Mouse (Mus musculus): Measurements from ENCODE around the gene Dll3. TPM values are rescaled to one million over a fixed set of nuclear protein-coding genes. Genes with fewer than 3 reads are reported as not detected.

Dll3 gene
- total RNA-seq, 2 experiments from 2014 or later, result 1.4 to 1.8 TPM

- intact Hi-C loops (cut with DNase I), result no loop called here
- DNase-seq (ENCODE audit: low spot score in 2 of 2), result no peak
These were observed 9.3 kb upstream of the Dll3 start for GRCm38 (mm10) chr7:28311151-28311925.

- intact Hi-C loops (cut with DNase I), result loop anchor here (10.0 kb wide), 1 partner anchor 255 kb away; the partner anchor contains the start of gene Psmc4
- no peak for DNase-seq (ENCODE audit: low spot score in 2 of 2)
These were observed 7.7 kb upstream of the Dll3 start for GRCm38 (mm10) chr7:28309737-28310136.

- DNase-seq (ENCODE audit: low spot score in 2 of 2), result no peak
- intact Hi-C loops (cut with DNase I), result loop anchor here (10.0 kb wide), 1 partner anchor 251 kb away; the partner anchor contains the start of gene Psmc4
These were observed 4.2 kb upstream of the Dll3 start for GRCm38 (mm10) chr7:28306216-28306615.

- intact Hi-C loops (cut with DNase I), result loop anchor here (10.0 kb wide), 1 partner anchor 251 kb away; the partner anchor contains the start of gene Psmc4
- no peak for DNase-seq (ENCODE audit: low spot score in 2 of 2)
These were observed 3.6 kb upstream of the Dll3 start for GRCm38 (mm10) chr7:28305641-28306040.

GRCm38 (mm10) chr7:28298837-28299625 is 3.0 kb downstream of the Dll3 start:
- intact Hi-C loops (cut with DNase I), result loop anchor here (5.0 kb wide), 1 partner anchor 152 kb away; no protein-coding TSS in a partner anchor
- peak in 1 of 2 experiments; percentile 16 for DNase-seq (ENCODE audit: low spot score in 2 of 2)

GRCm38 (mm10) chr7:28294481-28294880 is 7.6 kb downstream of the Dll3 start:
- DNase-seq (ENCODE audit: low spot score in 2 of 2), result peak; percentile 74 to 81
- intact Hi-C loops (cut with DNase I), result no loop called here

GRCm38 (mm10) chr7:28290638-28291590 is 11.1 kb downstream of the Dll3 start, which contains the start of gene Selenov:
Selenov (minus strand) TSS chr7:28291186.
- intact Hi-C loops (cut with DNase I), result no loop called here
- DNase-seq (ENCODE audit: low spot score in 2 of 2), result peak; percentile 37 to 39

GRCm38 (mm10) chr7:28290165-28290564 is 11.9 kb downstream of the Dll3 start:
- intact Hi-C loops (cut with DNase I), result no loop called here
- DNase-seq (ENCODE audit: low spot score in 2 of 2), result no peak

GRCm38 (mm10) chr7:28280630-28281029 is 21.4 kb downstream of the Dll3 start:
- intact Hi-C loops (cut with DNase I), result no loop called here
- DNase-seq (ENCODE audit: low spot score in 2 of 2), result no peak

GRCm38 (mm10) chr7:28278279-28278652 is 23.8 kb downstream of the Dll3 start:
- intact Hi-C loops (cut with DNase I), result no loop called here
- no peak for DNase-seq (ENCODE audit: low spot score in 2 of 2)

GRCm38 (mm10) chr7:28277615-28278278 is 24.3 kb downstream of the Dll3 start, which contains the start of gene Eid2b:
Eid2b (plus strand) TSS chr7:28277739.
- intact Hi-C loops (cut with DNase I), result no loop called here

GRCm38 (mm10) chr7:28277237-28277614 is 24.8 kb downstream of the Dll3 start:
- intact Hi-C loops (cut with DNase I), result no loop called here
- no peak for DNase-seq (ENCODE audit: low spot score in 2 of 2)

More at GRCm38 (mm10) chr7:28277615-28278278, 24.3 kb downstream of the Dll3 start, which contains the start of gene Eid2b:
- peak; percentile 96 for DNase-seq (ENCODE audit: low spot score in 2 of 2)

GRCm38 (mm10) chr7:28271761-28272160 is 30.3 kb downstream of the Dll3 start:
- intact Hi-C loops (cut with DNase I), result no loop called here
- no peak for DNase-seq (ENCODE audit: low spot score in 2 of 2)

- DNase-seq (ENCODE audit: low spot score in 2 of 2), result no peak
- intact Hi-C loops (cut with DNase I), result loop anchor here (5.0 to 10.0 kb wide), 2 partner anchors 55 to 102 kb away; partner anchors contain the start of gene Fbl
These were observed 32.7 kb downstream of the Dll3 start for GRCm38 (mm10) chr7:28269355-28269754.

- intact Hi-C loops (cut with DNase I), result loop anchor here (5.0 to 10.0 kb wide), 2 partner anchors 54 to 101 kb away; partner anchors contain the start of gene Fbl
- DNase-seq (ENCODE audit: low spot score in 2 of 2), result no peak
These were observed 33.5 kb downstream of the Dll3 start for GRCm38 (mm10) chr7:28268576-28268975.

- intact Hi-C loops (cut with DNase I), result loop anchor here (5.0 to 10.0 kb wide), 2 partner anchors 53 to 101 kb away; partner anchors contain the start of gene Fbl
- DNase-seq (ENCODE audit: low spot score in 2 of 2), result peak; percentile 60 to 77
These were observed 34.0 kb downstream of the Dll3 start for GRCm38 (mm10) chr7:28268042-28268531.

GRCm38 (mm10) chr7:28267129-28268041 is 34.7 kb downstream of the Dll3 start, which contains the start of gene Eid2:
Eid2 (plus strand) TSS chr7:28267881.
- intact Hi-C loops (cut with DNase I), result loop anchor here (5.0 to 10.0 kb wide), 2 partner anchors 53 to 100 kb away; partner anchors contain the start of gene Fbl
- peak; percentile 92 to 93 for DNase-seq (ENCODE audit: low spot score in 2 of 2)

Measured in left cerebral cortex, postnatal 36 days (tissue).